Mouse (Mus musculus) layer of hippocampus, postnatal 14 days (tissue): ENCODE measurements around the gene Polr2a. TPM values are rescaled to one million over a fixed set of nuclear protein-coding genes. Genes with fewer than 3 reads are reported as not detected.

Source experiments
- DNase-seq, 2 experiments: peaks; one replicate each; pipeline ENCODE4 v3.0.0; 2021 to 2022; ENCODE audit warnings: low spot score in 2 of 2, mixed read lengths in 1 of 2
- total RNA-seq, 2 experiments: library from RNA; stranded (reverse); gene quantifications; 2 replicates each; pipeline ENCODE4 v1.2.3; 2021

Gene Polr2a
- total RNA-seq, 2 experiments from 2014 or later = 62.8 to 68.5 TPM

GRCm38 (mm10) chr11:69787306-69787705, 28.9 kb upstream of the Polr2a start:
- DNase-seq = no peak

- no peak for DNase-seq
Observed at GRCm38 (mm10) chr11:69784793-69785272, 26.4 kb upstream of the Polr2a start.

DNA sequence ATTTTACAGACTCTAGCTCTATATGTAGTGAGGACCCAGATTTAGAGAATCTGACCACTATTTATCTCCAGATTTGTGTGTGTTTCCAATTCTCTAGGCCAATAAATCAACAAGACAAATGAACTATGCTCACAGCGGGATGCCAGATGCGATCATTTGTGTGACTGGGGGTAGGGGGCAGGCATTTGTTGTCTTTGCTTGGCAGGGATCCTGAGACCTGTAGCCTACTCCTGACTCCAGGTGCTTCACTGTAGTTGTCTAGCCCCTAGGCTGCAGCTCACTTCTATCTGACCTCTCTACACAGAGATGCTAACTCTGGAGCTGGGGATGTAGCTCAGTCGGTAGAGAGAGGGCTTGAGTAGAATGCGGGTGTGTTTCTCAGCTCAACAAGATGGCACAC, 23.4 kb upstream of the Polr2a start:
- DNase-seq = no peak

DNA sequence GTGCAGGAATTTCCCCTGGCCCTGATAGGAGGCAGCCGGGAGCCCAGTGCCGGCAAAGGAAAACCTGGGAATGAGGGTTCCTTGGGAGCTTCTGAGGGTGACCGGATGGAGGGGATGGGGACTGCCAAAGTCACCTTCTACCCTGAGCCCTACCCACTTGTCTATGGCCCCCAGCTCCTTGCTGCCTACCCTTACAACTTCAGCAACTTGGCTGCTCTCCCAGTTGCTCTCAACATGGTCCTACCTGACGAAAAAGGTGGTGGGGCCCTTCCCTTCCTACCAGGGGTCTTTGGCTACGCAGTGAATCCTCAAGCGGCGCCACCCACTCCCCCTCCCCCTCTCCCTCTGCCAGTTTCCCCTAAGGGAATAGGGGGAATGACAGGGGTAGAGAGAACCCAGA, 20.5 kb upstream of the Polr2a start:
- no peak for DNase-seq

- DNase-seq = no peak
Observed at GRCm38 (mm10) chr11:69778258-69778982, 20.0 kb upstream of the Polr2a start.

GRCm38 (mm10) chr11:69777504-69778257, 19.2 kb upstream of the Polr2a start:
- DNase-seq = no peak

DNA sequence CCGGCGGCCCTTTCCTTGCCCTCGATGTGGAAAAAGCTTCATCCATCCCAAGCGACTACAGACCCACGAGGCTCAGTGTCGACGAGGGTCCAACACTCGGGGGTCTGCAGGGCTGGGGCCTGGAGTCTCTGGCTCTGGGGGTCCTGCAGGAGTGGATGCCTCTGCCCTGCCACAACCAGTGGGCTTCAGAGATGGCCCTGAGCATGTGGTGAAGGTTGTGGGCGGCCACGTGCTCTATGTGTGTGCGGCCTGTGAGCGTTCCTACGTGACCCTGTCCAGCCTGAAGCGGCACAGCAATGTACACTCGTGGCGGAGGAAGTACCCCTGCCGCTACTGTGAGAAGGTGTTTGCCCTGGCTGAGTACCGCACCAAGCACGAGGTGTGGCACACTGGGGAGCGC, 18.1 kb upstream of the Polr2a start:
- no peak for DNase-seq

DNA sequence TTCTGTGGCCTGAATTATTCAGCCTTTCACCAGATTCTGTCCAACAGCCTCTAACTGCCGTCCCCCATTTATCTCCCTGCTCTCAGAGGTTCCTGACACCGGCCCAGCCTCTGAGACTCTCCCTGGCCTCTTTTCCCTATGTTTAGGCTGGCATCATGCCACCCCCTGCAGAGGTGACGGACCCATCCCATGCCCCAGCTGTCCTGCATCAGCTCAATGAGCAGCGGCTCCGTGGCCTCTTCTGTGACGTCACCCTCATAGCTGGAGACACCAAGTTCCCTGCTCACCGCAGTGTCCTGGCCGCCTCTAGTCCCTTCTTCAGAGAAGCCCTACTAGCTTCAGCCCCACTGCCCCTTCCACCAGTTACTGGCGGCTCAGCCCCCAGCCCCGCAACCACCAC, 17.3 kb upstream of the Polr2a start:
- no peak for DNase-seq

DNA sequence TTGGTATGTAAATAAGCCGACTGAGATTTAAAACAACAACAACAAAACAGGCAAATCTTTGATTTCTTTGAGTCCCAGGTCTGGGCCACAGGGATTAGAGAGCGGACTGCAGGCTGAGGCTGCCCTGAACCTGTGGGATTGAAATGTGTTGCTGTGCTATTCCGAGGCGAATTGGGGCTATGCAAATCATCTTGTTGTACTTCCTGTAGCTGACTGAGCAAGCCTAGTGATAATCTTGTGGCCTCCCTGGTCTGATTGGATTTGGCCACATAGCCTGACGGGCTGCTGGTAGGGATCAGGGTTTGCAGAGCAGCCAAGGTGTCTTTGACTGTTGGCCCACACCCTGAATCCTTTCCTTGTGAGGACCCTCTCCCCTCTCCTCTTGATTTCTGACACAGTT, 16.5 kb upstream of the Polr2a start:
- DNase-seq = no peak

DNA sequence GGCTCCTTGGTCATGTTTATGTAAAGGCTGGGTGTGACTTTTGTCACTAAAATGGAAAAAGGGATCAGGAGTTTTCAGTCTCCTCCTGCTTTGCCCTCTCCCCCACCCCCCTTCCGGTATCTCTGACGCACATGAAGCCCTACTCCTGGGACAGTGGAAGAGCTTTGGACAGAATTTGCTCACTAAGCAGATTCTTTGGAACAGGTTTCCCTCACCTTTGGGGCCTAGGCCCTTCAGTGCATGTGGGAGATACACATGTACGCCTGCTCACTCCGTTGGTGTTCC, 9.1 kb upstream of the Polr2a start:
- no peak for DNase-seq

- no peak for DNase-seq
Observed at GRCm38 (mm10) chr11:69766872-69767624, 8.6 kb upstream of the Polr2a start.

DNA sequence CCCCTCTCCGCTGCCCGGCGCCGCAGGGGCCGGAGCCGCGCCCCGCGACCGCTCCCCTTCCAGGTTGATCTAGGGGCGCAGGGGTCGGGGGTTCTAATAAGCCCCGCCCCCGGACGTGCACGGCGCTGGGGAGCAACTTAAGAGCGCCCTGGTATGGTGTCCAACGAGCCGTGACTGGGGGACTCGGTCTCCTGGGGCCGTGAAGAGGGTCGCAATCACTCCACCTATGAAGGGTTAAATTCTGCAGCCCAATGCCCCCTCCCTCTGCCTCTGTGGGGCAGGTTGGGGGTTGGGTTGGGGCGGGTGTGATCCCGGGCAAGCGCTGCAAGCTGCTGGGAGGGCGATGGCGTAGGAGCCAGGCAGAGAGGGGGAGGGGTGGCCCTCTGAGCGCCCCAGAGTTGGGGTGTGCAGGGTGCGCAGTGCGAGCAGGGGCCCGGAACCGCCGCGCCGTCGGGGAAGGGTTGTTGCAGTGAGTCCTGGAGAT, 7.7 kb upstream of the Polr2a start:
- DNase-seq = peak; percentile 71 to 73

DNA sequence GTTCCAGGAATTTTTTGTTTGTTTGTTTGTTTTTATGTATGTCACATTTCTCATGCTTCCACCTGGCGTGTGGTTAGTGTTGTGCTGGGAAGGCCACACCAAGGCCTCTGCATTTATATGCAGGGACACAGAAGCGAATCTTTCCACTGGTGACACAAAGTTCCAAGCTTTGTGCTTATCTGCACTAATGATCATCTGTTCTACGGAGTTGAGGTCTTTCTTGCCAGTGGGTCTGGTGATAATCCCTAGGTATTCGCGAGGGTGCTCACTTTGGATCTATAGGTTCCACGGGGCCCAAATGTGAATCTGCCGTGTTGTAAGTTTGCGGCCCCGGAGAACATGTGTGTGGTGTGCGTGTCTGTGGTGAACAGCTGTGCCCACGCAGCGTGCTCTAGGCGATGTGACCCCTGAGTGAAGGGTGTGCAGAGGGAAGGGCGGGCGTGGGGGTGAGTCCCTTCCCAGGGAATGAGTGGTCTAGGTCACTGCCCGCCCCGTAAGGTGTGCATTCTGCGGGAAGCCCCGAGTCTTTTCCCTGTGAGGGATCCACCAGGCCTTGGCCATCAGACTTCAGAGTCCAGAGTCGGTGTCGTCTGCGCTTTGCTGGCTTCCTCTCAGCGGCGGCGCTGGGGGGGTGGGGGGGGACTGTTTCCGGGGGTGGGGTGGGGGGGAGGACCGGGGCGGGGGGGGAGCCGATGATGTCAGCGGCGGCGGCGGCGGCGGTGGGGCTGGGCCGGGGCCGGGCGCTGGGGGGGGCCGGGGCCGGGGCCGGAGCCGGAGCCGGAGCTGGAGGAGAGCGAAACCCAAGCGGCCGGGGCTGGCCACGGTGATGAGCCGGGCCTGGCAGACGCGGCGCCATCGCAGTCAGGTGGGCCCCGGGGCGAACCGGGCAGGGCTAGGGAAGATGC, 7.0 kb upstream of the Polr2a start, which contains the start of gene Zbtb4:
Gene Zbtb4 (plus strand): TSS at position 692 of the 905 bp plus-strand sequence.
- peak in 1 of 2 experiments; percentile 40 for DNase-seq

- DNase-seq = no peak
Observed at GRCm38 (mm10) chr11:69763551-69763950, 5.1 kb upstream of the Polr2a start.

DNA sequence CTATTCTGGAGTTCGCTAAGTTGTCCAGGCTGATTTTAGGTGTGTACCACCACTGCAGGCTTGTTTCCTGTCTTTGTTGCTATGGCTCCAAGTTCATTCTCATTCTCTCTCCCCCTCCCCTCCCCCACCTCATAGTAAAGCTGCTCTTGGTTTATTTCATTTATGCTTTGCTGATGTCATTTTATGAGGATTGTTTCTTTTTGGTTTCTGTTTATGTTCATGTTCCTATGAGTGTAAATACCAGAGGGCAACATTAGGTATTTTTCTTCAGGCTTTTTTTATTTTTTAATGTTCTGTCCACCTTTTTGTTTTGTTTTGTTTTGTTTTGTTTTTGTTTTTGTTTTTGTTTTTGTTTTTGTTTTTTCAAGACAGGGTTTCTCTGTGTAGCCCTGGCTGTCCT, 3.4 kb upstream of the Polr2a start, which contains the start of gene Slc35g3:
Gene Slc35g3 (minus strand): TSS at position 101 of the 400 bp plus-strand sequence.
- DNase-seq = no peak

DNA sequence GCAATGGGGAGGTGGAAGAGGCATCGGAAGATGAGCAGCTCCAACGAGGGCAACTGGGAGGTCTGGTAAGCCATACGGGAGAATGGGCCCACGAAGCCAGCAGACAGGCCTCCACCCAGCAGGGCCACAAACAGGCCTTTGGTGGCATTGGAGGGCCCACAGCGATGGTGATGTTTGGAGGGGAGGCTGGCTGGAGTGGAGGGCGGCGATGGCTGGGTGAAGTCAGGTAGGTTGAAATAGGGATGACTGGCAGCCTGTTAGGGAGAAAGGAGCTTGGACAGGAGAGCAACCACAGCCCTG, 2.4 kb upstream of the Polr2a start:
- DNase-seq = no peak

- no peak for DNase-seq
Observed at GRCm38 (mm10) chr11:69760160-69760900, 1.9 kb upstream of the Polr2a start.

- DNase-seq = peak; percentile 77 to 92
Observed at GRCm38 (mm10) chr11:69758971-69759721, 709 bp upstream of the Polr2a start.

- DNase-seq = peak; percentile 95 to 97
Observed at GRCm38 (mm10) chr11:69758090-69758456, 364 bp downstream of the Polr2a start.
